Mouse (Mus musculus) left cerebral cortex, postnatal 14 days (tissue): ENCODE measurements around the gene Olfr1020. TPM values are rescaled to one million over a fixed set of nuclear protein-coding genes. Genes with fewer than 3 reads are reported as not detected.

Experiments used
- DNase-seq, 2 experiments: peaks; one replicate each; pipeline ENCODE4 v3.0.0; 2021 to 2022; ENCODE audit warnings: low spot score in 2 of 2, mixed read lengths in 1 of 2
- intact Hi-C: fragments of 180-260 bp; cut with DNase I; formaldehyde crosslinking; loops from one replicate; pipeline ENCODE4 v1.15.1; 2025
- long read RNA-seq, 2 experiments: library from polyadenylated mRNA; stranded (forward); transcript quantifications; one replicate each; pipeline ENCODE4 v2.0.0; 2021
- total RNA-seq, 2 experiments: library from RNA; stranded (reverse); gene quantifications; 2 replicates each; pipeline ENCODE4 v1.2.3; 2021

Gene Olfr1020
- not detected for total RNA-seq
- long read RNA-seq, experiment 1, result 0 reads
- long read RNA-seq, experiment 2, result 0 reads

GRCm38 (mm10) chr2:85846730-85847129 lies at the start of gene Olfr1020:
Gene Olfr1020 (plus strand): TSS chr2:85847030.
- intact Hi-C loops, result no loop called here
- no peak for DNase-seq

- intact Hi-C loops, result no loop called here
- no peak for DNase-seq
These were observed 44.4 kb upstream of the Olfr1020 start, which contains the start of gene Olfr1016 for GRCm38 (mm10) chr2:85802444-85802843. Gene Olfr1016 (minus strand): TSS chr2:85802544.

- DNase-seq, result no peak
These were observed 42.3 kb upstream of the Olfr1020 start for GRCm38 (mm10) chr2:85804501-85804900.

GRCm38 (mm10) chr2:85818179-85818578 lies 28.7 kb upstream of the Olfr1020 start, which contains the start of gene Olfr1018:
Gene Olfr1018 (plus strand): TSS chr2:85818479.
- intact Hi-C loops, result no loop called here
- no peak for DNase-seq

More at GRCm38 (mm10) chr2:85804501-85804900, 42.3 kb upstream of the Olfr1020 start:
- intact Hi-C loops, result no loop called here

- intact Hi-C loops, result no loop called here
- DNase-seq, result no peak
These were observed 1.4 kb upstream of the Olfr1020 start, which contains the start of gene Olfr1019 for GRCm38 (mm10) chr2:85845383-85845782. Gene Olfr1019 (minus strand): TSS chr2:85845483.

GRCm38 (mm10) chr2:85868294-85868693 lies 21.5 kb downstream of the Olfr1020 start, which contains the start of gene Olfr1022:
Gene Olfr1022 (plus strand): TSS chr2:85868594.
- intact Hi-C loops, result no loop called here
- DNase-seq, result no peak

- intact Hi-C loops, result no loop called here
- no peak for DNase-seq
These were observed 38.5 kb downstream of the Olfr1020 start, which contains the start of gene Olfr1023 for GRCm38 (mm10) chr2:85885340-85885739. Gene Olfr1023 (plus strand): TSS chr2:85885640.

Other genes starting within 250 kb of the Olfr1020 start
- not detected for gene Olfr1000, start 235.1 kb upstream of the Olfr1020 start, total RNA-seq
- gene Olfr1002, start 196.3 kb upstream of the Olfr1020 start, total RNA-seq, result not detected
- not detected for gene Olfr154, start 182.6 kb upstream of the Olfr1020 start, total RNA-seq
- not detected for gene Olfr1006, start 168.3 kb upstream of the Olfr1020 start, total RNA-seq
- gene Olfr1008, start 157.6 kb upstream of the Olfr1020 start, total RNA-seq, result not detected
- gene Olfr1009, start 131.6 kb upstream of the Olfr1020 start, total RNA-seq, result not detected
- gene Olfr1012, start 84.3 kb upstream of the Olfr1020 start, total RNA-seq, result not detected
- gene Olfr1013, start 79.9 kb upstream of the Olfr1020 start, total RNA-seq, result not detected
- gene Olfr1014, start 74.3 kb upstream of the Olfr1020 start, total RNA-seq, result not detected
- gene Olfr1015, start 65.0 kb upstream of the Olfr1020 start, total RNA-seq, result not detected
- not detected for gene Olfr1016, start 44.5 kb upstream of the Olfr1020 start, total RNA-seq
- gene Olfr1018, start 28.6 kb upstream of the Olfr1020 start, total RNA-seq, result not detected
- not detected for gene Olfr1019, start 1.5 kb upstream of the Olfr1020 start, total RNA-seq
- not detected for gene Olfr1022, start 21.6 kb downstream of the Olfr1020 start, total RNA-seq
- not detected for gene Olfr1023, start 38.6 kb downstream of the Olfr1020 start, total RNA-seq
- gene Olfr1024, start 58.0 kb downstream of the Olfr1020 start, total RNA-seq, result not detected
- gene Olfr1025-ps1, start 68.2 kb downstream of the Olfr1020 start, total RNA-seq, result not detected
- gene Olfr1026, start 74.5 kb downstream of the Olfr1020 start, total RNA-seq, result not detected
- gene Olfr1028, start 103.4 kb downstream of the Olfr1020 start, total RNA-seq, result not detected
- not detected for gene Olfr1029, start 126.9 kb downstream of the Olfr1020 start, total RNA-seq
- not detected for gene Olfr1030, start 132.2 kb downstream of the Olfr1020 start, total RNA-seq
- not detected for gene Olfr1031, start 143.3 kb downstream of the Olfr1020 start, total RNA-seq
- gene Olfr1032, start 158.5 kb downstream of the Olfr1020 start, total RNA-seq, result not detected
- gene Olfr1033, start 173.6 kb downstream of the Olfr1020 start, total RNA-seq, result not detected
- not detected for gene Olfr1034, start 198.8 kb downstream of the Olfr1020 start, total RNA-seq
- not detected for gene Olfr1036, start 227.0 kb downstream of the Olfr1020 start, total RNA-seq
- not detected for gene Olfr1037, start 240.4 kb downstream of the Olfr1020 start, total RNA-seq